Mouse (Mus musculus) colon, adult 2 months (tissue): ENCODE data around the gene Chmp3. TPM values are rescaled to one million over a fixed set of nuclear protein-coding genes. Genes with fewer than 3 reads are reported as not detected.

ENCODE experiments used
- polyA plus RNA-seq: library from polyadenylated mRNA; depleted of rRNA; stranded (reverse); fragments of >200 nt; gene quantifications from 2 replicates; pipeline ENCODE4 v1.2.3, GENCODE M21; 2012; rRNA removed

Chmp3 gene
- polyA plus RNA-seq: 27.1 and 34.5 TPM in 2 replicates

GRCm38 (mm10) chr6:71543686-71544499, at the start of gene Chmp3:
TSS of gene Chmp3 (plus strand) at chr6:71543797.

Other genes starting within 250 kb of the Chmp3 start
- 0.10 and 0.15 TPM in 2 replicates for gene Smyd1, start 221.6 kb upstream of the Chmp3 start, polyA plus RNA-seq
- 0.23 and 0.45 TPM in 2 replicates for gene Cd8b1, start 221.0 kb upstream of the Chmp3 start, polyA plus RNA-seq
- gene Cd8a, start 170.4 kb upstream of the Chmp3 start, polyA plus RNA-seq: 0.50 and 0.56 TPM in 2 replicates
- 18.9 and 20.0 TPM in 2 replicates for gene Rmnd5a, start 103.2 kb upstream of the Chmp3 start, polyA plus RNA-seq
- 52.7 and 65.1 TPM in 2 replicates for gene Rnf103, start 49.9 kb upstream of the Chmp3 start, polyA plus RNA-seq
- gene Kdm3a, start 89.2 kb downstream of the Chmp3 start, polyA plus RNA-seq: 6.2 and 8.7 TPM in 2 replicates
- 1.8 and 2.0 TPM in 2 replicates for gene Reep1, start 163.8 kb downstream of the Chmp3 start, polyA plus RNA-seq